Comparison of ENCODE assay signal across 9 mouse cellular contexts in the genomic region with DNA sequence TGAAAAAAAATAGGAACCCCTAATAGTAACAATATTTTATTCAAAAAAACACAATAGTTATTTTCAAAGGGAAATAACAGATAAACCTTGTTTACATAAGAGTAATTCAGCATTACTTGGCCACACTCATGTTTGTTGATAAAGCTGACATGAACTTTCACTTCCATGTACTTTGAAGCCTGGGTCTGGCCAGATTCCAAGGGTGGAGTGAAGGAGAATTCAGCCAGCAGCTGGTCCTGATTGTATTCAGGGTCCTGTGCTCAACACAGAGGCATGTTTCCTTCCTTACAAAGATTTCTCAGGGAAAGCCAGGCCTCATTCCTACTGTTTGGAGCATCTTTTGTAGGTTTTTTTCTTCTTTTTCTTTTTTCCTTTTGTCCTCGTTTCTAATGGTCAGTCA.
A peak's percentile ranks its signal among the peaks of the same experiment; 100 is the strongest.
DNase-seq lines count a peak whose midpoint lies in the region; ATAC-seq and TF ChIP-seq lines count a peak whose summit lies in the region.
"Had no signal": no experiment of that assay in that cellular context is flagged by ENCODE, and none has a peak within 500 bp of the region (broad histone marks: within the 10 kb centered on the region; RNA-seq: fewer than 3 reads in every experiment).

No protein-coding gene starts in this region.

- no peak overlapping the region for H3K9ac ChIP-seq in heart, embryonic 11.5 days (ENCODE audit: low read depth, low read length)
- no peak overlapping the region for H3K9ac ChIP-seq in heart, postnatal 0 days (replicated peaks; ENCODE audit: low read depth, low read length)
- no peak overlapping the region for H3K9ac ChIP-seq in lung, embryonic 15.5 days
- H3K9ac ChIP-seq: limb, embryonic 13.5 days had no signal

- intact Hi-C loops in left cerebral cortex, adult 2 months (cut with DNase I) = no loop called here

- H3K9me3 ChIP-seq in heart, embryonic 11.5 days (replicated peaks; ENCODE audit: control insufficient read depth, low read length) = no peaks in the 10 kb centered on the region
- no peaks in the 10 kb centered on the region for H3K9me3 ChIP-seq in heart, postnatal 0 days (replicated peaks; ENCODE audit: control insufficient read depth, low read length)
- no peaks in the 10 kb centered on the region for H3K9me3 ChIP-seq in lung, embryonic 15.5 days
- H3K9me3 ChIP-seq: limb, embryonic 13.5 days had no signal

- no peak overlapping the region for H3K4me2 ChIP-seq in heart, embryonic 11.5 days
- H3K4me2 ChIP-seq in heart, postnatal 0 days (ENCODE audit: low read depth, low read length) = no peak overlapping the region
- no peak overlapping the region for H3K4me2 ChIP-seq in lung, embryonic 15.5 days
- H3K4me2 ChIP-seq: limb, embryonic 13.5 days had no signal

- no peak overlapping the region for H3K4me3 ChIP-seq in heart, embryonic 11.5 days (ENCODE audit: low read depth, low read length)
- H3K4me3 ChIP-seq in heart, postnatal 0 days (ENCODE audit: low read depth, low read length) = no peak overlapping the region
- H3K4me3 ChIP-seq in lung, embryonic 15.5 days = no peak overlapping the region
- no peak overlapping the region for H3K4me3 ChIP-seq in left cerebral cortex, adult 2 months
- H3K4me3 ChIP-seq: limb, embryonic 13.5 days had no signal

- H3K27me3 ChIP-seq in heart, embryonic 11.5 days (ENCODE audit: control insufficient read depth, insufficient read depth, low read length) = no peaks in the 10 kb centered on the region
- no peaks in the 10 kb centered on the region for H3K27me3 ChIP-seq in heart, postnatal 0 days (ENCODE audit: control insufficient read depth, insufficient read depth, low read length)
- no peaks in the 10 kb centered on the region for H3K27me3 ChIP-seq in lung, embryonic 15.5 days
- H3K27me3 ChIP-seq: limb, embryonic 13.5 days had no signal

- H3K4me1 ChIP-seq in heart, embryonic 11.5 days (ENCODE audit: control insufficient read depth, insufficient read depth, low read length) = no peaks in the 10 kb centered on the region
- peaks cover 10% of the 10 kb centered on the region; the same call in 1 of the 2 replicates for H3K4me1 ChIP-seq in heart, postnatal 0 days (ENCODE audit: control insufficient read depth, insufficient read depth)
- peaks cover 14% of the 10 kb centered on the region; the same call in 1 of the 2 replicates for H3K4me1 ChIP-seq in lung, embryonic 15.5 days

- peak; percentile 54 for TF ChIP-seq EP300 in heart, postnatal 0 days (IDR thresholded peaks at IDR 0.05; ENCODE audit: low read depth)

- no peak overlapping the region for H3K27ac ChIP-seq in heart, embryonic 11.5 days (ENCODE audit: low read depth, low read length)
- H3K27ac ChIP-seq in heart, postnatal 0 days (ENCODE audit: low read depth) = peak overlapping the region; percentile 59
- H3K27ac ChIP-seq in lung, embryonic 15.5 days = peak overlapping the region; percentile 72
- H3K27ac ChIP-seq in left cerebral cortex, adult 2 months = no peak overlapping the region
- H3K27ac ChIP-seq: limb, embryonic 13.5 days had no signal

- 48% methylated on average over 1 of the region's 1 CpGs for WGBS in heart, embryonic 11.5 days (ENCODE audit: insufficient replicate concordance)
- WGBS in heart, postnatal 0 days = 17% methylated on average over 1 of the region's 1 CpGs
- 23% methylated on average over 1 of the region's 1 CpGs for WGBS in lung, embryonic 15.5 days

- no peak for TF ChIP-seq CTCF in heart, postnatal 0 days (IDR thresholded peaks at IDR 0.05; ENCODE audit: low read depth)
- TF ChIP-seq CTCF in left cerebral cortex, adult 2 months (IDR thresholded peaks at IDR 0.05) = no peak

- no peaks in the 10 kb centered on the region for H3K36me3 ChIP-seq in heart, embryonic 11.5 days (ENCODE audit: control insufficient read depth, insufficient read depth, low read length)
- no peaks in the 10 kb centered on the region for H3K36me3 ChIP-seq in heart, postnatal 0 days (replicated peaks; ENCODE audit: control insufficient read depth, insufficient read depth, low read length)
- no peaks in the 10 kb centered on the region for H3K36me3 ChIP-seq in lung, embryonic 15.5 days
- H3K36me3 ChIP-seq: limb, embryonic 13.5 days had no signal

- DNase-seq in heart, adult 18-20 months = peak; percentile 88 to 94
- DNase-seq in adrenal gland, postnatal 36 days = peak; percentile 51 to 70
- DNase-seq in heart, postnatal 0 days (ENCODE audit: low spot score) = peak; percentile 86
- DNase-seq in adipocyte (ENCODE audit: low spot score) = no peak
- DNase-seq in left cerebral cortex, adult 2 months (ENCODE audit: extremely low spot score in 1 of 2, low spot score in 2 of 2) = no peak

- ATAC-seq in heart, embryonic 11.5 days (replicated peaks; ENCODE audit: insufficient number of reproducible peaks, low FRiP score, low TSS enrichment) = no peak; the same call in 1 of the 2 replicates
- peak; percentile 77 for ATAC-seq in heart, postnatal 0 days (ENCODE audit: insufficient read depth, low read depth)
- peak; percentile 89 for ATAC-seq in lung, embryonic 15.5 days (ENCODE audit: borderline replicate concordance, extremely low read depth, low FRiP score, low TSS enrichment)
- no peak for ATAC-seq in erythroid progenitor cell, adult 5-6 weeks (replicated peaks; ENCODE audit: low FRiP score, poor library complexity, severe bottlenecking)

Comparison
In these comparisons a context has a peak if more than half of its experiments do, and no peak if none do; other contexts are left out.
1. ATAC-seq: peak in heart, postnatal 0 days (single experiment) and lung, embryonic 15.5 days (single experiment); none in heart, embryonic 11.5 days (single experiment) and erythroid progenitor cell, adult 5-6 weeks (single experiment).
2. H3K27ac ChIP-seq: peak in heart, postnatal 0 days (single experiment) and lung, embryonic 15.5 days (single experiment); none in heart, embryonic 11.5 days (single experiment) and left cerebral cortex, adult 2 months (single experiment).
3. DNase-seq: peak in heart, adult 18-20 months (2 of 2), adrenal gland, postnatal 36 days (2 of 2) and heart, postnatal 0 days (single experiment); none in adipocyte (single experiment) and left cerebral cortex, adult 2 months (0 of 2).